Mouse (Mus musculus) liver, adult 2 months (tissue): ENCODE results near the gene Nop14.

Experiments
- CTCF ChIP-seq: fragments of 200-500 bp; IDR thresholded peaks from 2 replicates; pipeline ENCODE4 v1.5.1; 2011; ENCODE audit warnings: low read depth, low read length, control low read depth
- POLR2A ChIP-seq: fragments of 200-500 bp; IDR thresholded peaks from 2 replicates; pipeline ENCODE4 v1.6.1; 2011; ENCODE audit warnings: low read length, control low read depth; ENCODE audit not compliant: insufficient read depth; ENCODE audit errors: extremely low read depth

DNA sequence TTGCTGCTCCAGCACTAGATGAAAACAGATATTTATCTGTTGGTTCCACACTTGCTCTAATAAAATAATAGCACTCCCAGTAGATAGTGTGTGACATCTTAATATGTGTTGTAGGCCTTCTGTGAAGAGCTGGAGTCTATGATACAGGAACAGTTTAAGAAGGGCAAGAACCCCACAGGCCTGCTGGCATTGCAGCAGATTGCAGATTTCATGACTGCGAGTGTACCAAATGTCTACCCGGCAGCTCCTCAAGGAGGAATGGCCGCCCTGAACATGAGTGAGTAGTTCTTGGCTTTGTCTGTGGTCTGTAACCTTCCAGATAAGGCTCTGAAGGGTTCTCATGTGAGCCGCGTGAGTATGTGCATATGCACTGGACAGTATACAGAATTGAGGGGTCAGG is 55.4 kb downstream of the Nop14 start:
- TF ChIP-seq POLR2A (no peak), CTCF (no peak)
